Mouse (Mus musculus): ENCODE data around the gene Bbox1. TPM values are rescaled to one million over a fixed set of nuclear protein-coding genes. Genes with fewer than 3 reads are reported as not detected.

Gene Bbox1
- polyA plus RNA-seq, 1 experiment, result 1.3 TPM

DNA sequence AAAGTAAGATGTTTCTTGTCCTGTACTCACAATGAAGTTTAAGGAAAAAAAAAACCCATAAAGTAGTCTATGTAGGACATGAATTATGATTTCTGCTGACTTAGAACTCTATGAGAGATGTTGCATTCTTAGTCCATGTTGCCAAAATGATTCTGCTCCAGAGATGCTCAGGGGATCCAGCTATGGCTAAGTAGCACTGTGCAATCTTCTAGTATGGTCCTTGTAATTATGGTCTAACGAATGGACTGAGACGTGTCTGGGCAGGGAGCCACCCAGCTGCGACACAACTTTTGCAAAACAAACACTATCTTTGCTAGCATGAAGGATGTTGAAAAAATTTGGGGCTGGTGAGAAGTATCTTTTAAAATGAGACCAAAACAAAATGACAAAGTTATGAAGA lies 45.1 kb downstream of the Bbox1 start:
- H3K27ac ChIP-seq (ENCODE audit: control insufficient read depth, insufficient read depth, low read depth, low read length), result no peak overlapping the region
- H3K4me1 ChIP-seq (ENCODE audit: control insufficient read depth, insufficient read depth, low read length), result no peaks in the 10 kb centered on the region
- H3K4me3 ChIP-seq (ENCODE audit: control insufficient read depth, low read depth, low read length), result no peak overlapping the region
- H3K36me3 ChIP-seq (ENCODE audit: control insufficient read depth, insufficient read depth, low read length), result no peaks in the 10 kb centered on the region
- H3K27me3 ChIP-seq (ENCODE audit: control insufficient read depth, insufficient read depth, low read length), result no peaks in the 10 kb centered on the region
- no peak for TF ChIP-seq CTCF (IDR thresholded peaks at IDR 0.05; ENCODE audit: control insufficient read depth, insufficient read depth, insufficient replicate concordance, low read depth, low read length)
- TF ChIP-seq POLR2A (IDR thresholded peaks at IDR 0.05; ENCODE audit: control insufficient read depth, low read depth, low read length), result no peak

DNA sequence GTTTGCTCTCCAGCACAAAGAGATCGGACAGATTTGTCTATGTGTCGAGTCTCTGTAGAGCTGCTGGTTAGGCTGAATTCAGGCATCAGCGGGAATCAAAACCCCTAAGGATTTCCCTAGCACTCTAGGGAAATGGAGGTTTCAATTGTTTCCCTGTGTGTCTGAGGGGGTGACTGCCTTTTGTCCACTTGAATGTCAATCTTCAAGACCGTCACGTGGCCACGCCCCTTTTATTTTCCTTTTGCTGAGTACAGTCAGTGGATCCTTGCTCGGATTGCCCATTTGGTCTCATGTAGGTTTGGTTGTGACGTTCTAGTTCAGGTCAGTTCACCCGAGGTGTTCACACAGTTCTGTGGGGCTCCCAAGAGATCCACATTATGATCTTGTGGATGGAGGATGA lies 82.1 kb downstream of the Bbox1 start:
- TF ChIP-seq CTCF (IDR thresholded peaks at IDR 0.05; ENCODE audit: control insufficient read depth, insufficient read depth, insufficient replicate concordance, low read depth, low read length), result no peak
- TF ChIP-seq POLR2A (IDR thresholded peaks at IDR 0.05; ENCODE audit: control insufficient read depth, low read depth, low read length), result no peak
- Histone ChIP-seq H3K36me3 (ENCODE audit: control insufficient read depth, insufficient read depth, low read length) (no peaks in the 10 kb centered on the region), H3K4me1 (ENCODE audit: control insufficient read depth, insufficient read depth, low read length) (peaks cover 2% of the 10 kb centered on the region; the same call in 1 of the 2 replicates), H3K27ac (ENCODE audit: control insufficient read depth, insufficient read depth, low read depth, low read length) (no peak overlapping the region), H3K27me3 (ENCODE audit: control insufficient read depth, insufficient read depth, low read length) (no peaks in the 10 kb centered on the region), H3K4me3 (ENCODE audit: control insufficient read depth, low read depth, low read length) (no peak overlapping the region)

GRCm38 (mm10) chr2:110230753-110231152 lies 83.6 kb downstream of the Bbox1 start:
- no peaks in the 10 kb centered on the region for H3K36me3 ChIP-seq (ENCODE audit: control insufficient read depth, insufficient read depth, low read length)
- no peak overlapping the region for H3K4me3 ChIP-seq (ENCODE audit: control insufficient read depth, low read depth, low read length)
- H3K4me1 ChIP-seq (ENCODE audit: control insufficient read depth, insufficient read depth, low read length), result peaks cover 2% of the 10 kb centered on the region; the same call in 1 of the 2 replicates
- TF ChIP-seq POLR2A (IDR thresholded peaks at IDR 0.05; ENCODE audit: control insufficient read depth, low read depth, low read length) (no peak), CTCF (IDR thresholded peaks at IDR 0.05; ENCODE audit: control insufficient read depth, insufficient read depth, insufficient replicate concordance, low read depth, low read length) (no peak)
- no peaks in the 10 kb centered on the region for H3K27me3 ChIP-seq (ENCODE audit: control insufficient read depth, insufficient read depth, low read length)
- no peak overlapping the region for H3K27ac ChIP-seq (ENCODE audit: control insufficient read depth, insufficient read depth, low read depth, low read length)

DNA sequence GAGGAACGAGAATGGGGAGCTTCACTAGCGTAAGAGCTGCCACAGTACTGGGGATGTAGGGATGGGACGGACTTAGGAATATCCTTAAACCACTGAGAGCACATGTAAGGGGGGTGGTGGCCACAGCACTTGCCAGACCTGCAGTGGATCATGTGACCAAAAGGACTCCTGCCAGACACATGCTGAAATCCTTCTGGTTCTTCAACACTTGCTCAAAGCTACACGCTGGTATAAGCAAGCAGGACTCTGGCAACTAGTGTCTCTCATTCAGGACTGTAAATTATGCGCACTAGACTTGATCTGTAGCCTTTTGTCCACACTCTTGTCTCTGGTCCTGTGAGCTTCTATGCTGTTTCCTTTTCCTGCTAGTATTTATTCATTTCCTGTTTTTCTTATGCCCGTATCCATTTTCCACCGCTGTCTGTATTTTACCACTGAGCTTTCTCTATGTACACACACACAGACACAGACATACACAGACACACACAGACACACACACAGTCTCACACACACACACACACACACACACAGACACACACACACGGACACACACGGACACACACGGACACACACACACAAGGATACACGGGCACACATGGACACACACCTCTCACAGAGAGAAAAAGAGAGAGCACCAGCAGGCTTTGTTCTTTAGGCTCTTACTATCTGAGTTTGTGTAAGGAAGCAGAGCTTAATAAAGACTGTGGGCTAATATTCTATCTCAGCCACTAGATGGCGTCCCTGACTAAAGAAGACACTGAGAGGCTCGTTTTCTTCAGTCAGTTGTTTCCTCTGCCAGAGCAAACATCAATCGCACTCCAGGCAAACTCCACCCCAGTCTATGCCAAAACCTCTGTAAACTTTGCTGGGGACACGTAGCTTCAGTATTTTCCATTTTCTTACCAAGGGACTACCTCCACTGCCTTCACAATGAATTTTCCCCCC lies 84.9 kb downstream of the Bbox1 start:
- no peak for TF ChIP-seq CTCF (IDR thresholded peaks at IDR 0.05; ENCODE audit: control insufficient read depth, insufficient read depth, insufficient replicate concordance, low read depth, low read length)
- no peak for TF ChIP-seq POLR2A (IDR thresholded peaks at IDR 0.05; ENCODE audit: control insufficient read depth, low read depth, low read length)
- Histone ChIP-seq H3K27me3 (ENCODE audit: control insufficient read depth, insufficient read depth, low read length) (no peaks in the 10 kb centered on the region), H3K27ac (ENCODE audit: control insufficient read depth, insufficient read depth, low read depth, low read length) (no peak overlapping the region)

GRCm38 (mm10) chr2:110226421-110226820 lies 87.9 kb downstream of the Bbox1 start:
- TF ChIP-seq POLR2A (IDR thresholded peaks at IDR 0.05; ENCODE audit: control insufficient read depth, low read depth, low read length), result no peak
- no peak for TF ChIP-seq CTCF (IDR thresholded peaks at IDR 0.05; ENCODE audit: control insufficient read depth, insufficient read depth, insufficient replicate concordance, low read depth, low read length)
- no peak overlapping the region for H3K27ac ChIP-seq (ENCODE audit: control insufficient read depth, insufficient read depth, low read depth, low read length)
- no peaks in the 10 kb centered on the region for H3K36me3 ChIP-seq (ENCODE audit: control insufficient read depth, insufficient read depth, low read length)
- H3K27me3 ChIP-seq (ENCODE audit: control insufficient read depth, insufficient read depth, low read length), result no peaks in the 10 kb centered on the region
- H3K4me1 ChIP-seq (ENCODE audit: control insufficient read depth, insufficient read depth, low read length), result no peaks in the 10 kb centered on the region
- no peak overlapping the region for H3K4me3 ChIP-seq (ENCODE audit: control insufficient read depth, low read depth, low read length)

More for the DNA sequence above, 84.9 kb downstream of the Bbox1 start:
- Histone ChIP-seq H3K4me1 (ENCODE audit: control insufficient read depth, insufficient read depth, low read length) (peaks cover 2% of the 10 kb centered on the region; the same call in 1 of the 2 replicates), H3K4me3 (ENCODE audit: control insufficient read depth, low read depth, low read length) (no peak overlapping the region), H3K36me3 (ENCODE audit: control insufficient read depth, insufficient read depth, low read length) (no peaks in the 10 kb centered on the region)

GRCm38 (mm10) chr2:110225969-110226368 lies 88.4 kb downstream of the Bbox1 start:
- Histone ChIP-seq H3K27me3 (ENCODE audit: control insufficient read depth, insufficient read depth, low read length) (no peaks in the 10 kb centered on the region), H3K4me1 (ENCODE audit: control insufficient read depth, insufficient read depth, low read length) (no peaks in the 10 kb centered on the region), H3K4me3 (ENCODE audit: control insufficient read depth, low read depth, low read length) (no peak overlapping the region), H3K36me3 (ENCODE audit: control insufficient read depth, insufficient read depth, low read length) (no peaks in the 10 kb centered on the region), H3K27ac (ENCODE audit: control insufficient read depth, insufficient read depth, low read depth, low read length) (no peak overlapping the region)
- TF ChIP-seq CTCF (IDR thresholded peaks at IDR 0.05; ENCODE audit: control insufficient read depth, insufficient read depth, insufficient replicate concordance, low read depth, low read length), result no peak
- no peak for TF ChIP-seq POLR2A (IDR thresholded peaks at IDR 0.05; ENCODE audit: control insufficient read depth, low read depth, low read length)

GRCm38 (mm10) chr2:110222793-110223192 lies 91.6 kb downstream of the Bbox1 start:
- no peak for TF ChIP-seq POLR2A (IDR thresholded peaks at IDR 0.05; ENCODE audit: control insufficient read depth, low read depth, low read length)
- no peak for TF ChIP-seq CTCF (IDR thresholded peaks at IDR 0.05; ENCODE audit: control insufficient read depth, insufficient read depth, insufficient replicate concordance, low read depth, low read length)
- Histone ChIP-seq H3K4me1 (ENCODE audit: control insufficient read depth, insufficient read depth, low read length) (no peaks in the 10 kb centered on the region), H3K27me3 (ENCODE audit: control insufficient read depth, insufficient read depth, low read length) (no peaks in the 10 kb centered on the region), H3K27ac (ENCODE audit: control insufficient read depth, insufficient read depth, low read depth, low read length) (no peak overlapping the region), H3K36me3 (ENCODE audit: control insufficient read depth, insufficient read depth, low read length) (no peaks in the 10 kb centered on the region), H3K4me3 (ENCODE audit: control insufficient read depth, low read depth, low read length) (no peak overlapping the region)

Measured in testis, adult 2 months (tissue).